Mouse (Mus musculus) heart, adult 2 months (tissue): Measurements from ENCODE around the gene Ppargc1a.

Experiments used
- CTCF ChIP-seq: fragments of 200-600 bp; IDR thresholded peaks from 2 replicates; pipeline ENCODE4 v1.8.1; 2022; ENCODE audit warnings: antibody characterized with exemption, mild to moderate bottlenecking, moderate library complexity
- EP300 ChIP-seq: fragments of 200-500 bp; IDR thresholded peaks from 2 replicates; pipeline ENCODE4 v1.6.1; 2011; ENCODE audit warnings: low read depth, low read length, control low read depth; ENCODE audit not compliant: insufficient read depth
- POLR2A ChIP-seq: fragments of 200-500 bp; IDR thresholded peaks from 2 replicates; pipeline ENCODE4 v1.6.1; 2011; ENCODE audit warnings: mild to moderate bottlenecking, low read depth, low read length, control low read depth; ENCODE audit not compliant: insufficient read depth

GRCm38 (mm10) chr5:51528165-51528498, 39.4 kb downstream of the Ppargc1a start:
- TF ChIP-seq CTCF (no peak), EP300 (no peak), POLR2A (no peak)
